Mouse (Mus musculus): ENCODE results near the gene Obox8.

Obox8 gene

DNA sequence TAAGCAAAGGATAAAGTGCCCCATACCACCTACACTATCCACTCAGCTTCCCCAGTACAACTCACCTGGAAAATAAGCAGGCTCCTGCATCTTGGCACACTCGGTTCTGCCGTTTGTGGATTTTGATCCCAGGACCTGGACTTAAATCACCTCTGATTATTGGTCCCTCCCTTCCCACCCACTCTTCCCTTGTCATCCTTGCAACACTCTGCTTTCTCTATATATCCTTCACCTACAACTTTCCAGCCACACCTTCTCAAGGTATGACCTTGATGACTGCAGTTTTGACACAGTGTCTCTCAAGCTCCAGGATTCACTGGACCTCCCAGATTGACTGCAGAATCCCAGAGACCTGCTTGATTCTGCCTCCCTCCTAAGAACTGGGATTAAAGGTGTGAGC lies at the start of gene Obox8:
TSS of gene Obox8 (minus strand) at position 101 of the 400 bp plus-strand sequence.
- no peak for DNase-seq

DNA sequence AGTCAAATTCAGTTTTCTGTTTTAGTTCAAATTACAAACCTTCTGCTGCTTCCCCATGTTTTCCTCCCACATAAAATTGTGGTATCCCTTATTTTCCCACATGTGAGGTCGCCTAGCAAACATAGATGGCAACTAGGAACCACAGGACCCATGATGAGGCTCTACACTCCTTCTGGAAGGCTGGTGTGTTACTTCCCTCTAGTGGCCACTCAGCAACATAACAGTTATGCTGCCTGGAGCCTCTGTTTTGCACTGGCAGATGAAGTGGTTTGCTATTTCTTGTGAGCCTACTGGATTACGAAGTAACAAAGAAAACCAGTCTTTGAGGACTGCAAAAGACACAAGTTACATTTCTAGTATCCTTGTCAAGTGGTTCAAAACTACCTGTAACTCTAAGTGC lies 16.1 kb downstream of the Obox8 start:
- no peak for DNase-seq

DNA sequence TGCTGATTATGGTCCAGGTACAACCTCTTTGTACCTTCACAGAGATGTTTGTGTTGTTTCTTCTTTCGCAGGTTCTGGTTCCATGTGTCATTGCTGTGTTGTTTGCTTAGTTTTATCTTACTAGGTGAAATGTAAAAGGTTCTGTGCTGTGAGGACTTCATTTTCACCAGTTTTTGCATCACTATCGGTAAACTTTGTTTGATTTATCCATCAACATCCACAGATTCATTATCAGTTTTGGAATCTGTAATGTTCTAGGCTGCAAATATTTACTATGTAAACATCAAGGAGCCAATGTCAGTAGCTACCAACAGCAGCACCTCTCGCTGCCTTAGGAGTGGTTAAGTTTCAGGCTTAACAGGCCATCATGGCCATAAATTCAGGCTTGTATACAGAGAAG lies 24.7 kb downstream of the Obox8 start:
- DNase-seq = no peak

DNA sequence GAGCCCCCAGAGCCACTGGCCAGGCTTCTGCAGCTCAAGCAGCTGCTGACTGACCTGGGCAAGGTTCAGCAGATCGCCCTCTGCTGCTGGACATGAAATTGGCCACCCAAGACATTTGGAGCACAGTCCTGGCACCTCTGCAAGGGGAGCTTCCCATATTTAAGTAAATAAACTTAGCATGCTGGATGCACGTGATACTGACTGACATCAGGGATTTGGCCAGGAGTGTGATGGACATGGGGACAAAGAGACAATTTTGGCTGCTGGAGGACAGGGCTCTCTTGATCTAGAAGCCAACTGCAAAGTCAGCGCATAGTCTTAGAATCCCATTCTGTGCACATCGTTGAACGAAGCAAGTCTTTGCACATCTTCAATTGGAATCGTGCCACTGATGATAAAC lies 25.8 kb downstream of the Obox8 start:
- no peak for DNase-seq
